Mouse (Mus musculus) cerebellum, postnatal 10 days (tissue): ENCODE data around the gene Nanp.

ENCODE experiments used
- DNase-seq, 2 experiments: peaks; one replicate each; pipeline ENCODE4 v3.0.0; 2021; ENCODE audit warnings: mixed read lengths in 2 of 2

Nanp gene

DNA sequence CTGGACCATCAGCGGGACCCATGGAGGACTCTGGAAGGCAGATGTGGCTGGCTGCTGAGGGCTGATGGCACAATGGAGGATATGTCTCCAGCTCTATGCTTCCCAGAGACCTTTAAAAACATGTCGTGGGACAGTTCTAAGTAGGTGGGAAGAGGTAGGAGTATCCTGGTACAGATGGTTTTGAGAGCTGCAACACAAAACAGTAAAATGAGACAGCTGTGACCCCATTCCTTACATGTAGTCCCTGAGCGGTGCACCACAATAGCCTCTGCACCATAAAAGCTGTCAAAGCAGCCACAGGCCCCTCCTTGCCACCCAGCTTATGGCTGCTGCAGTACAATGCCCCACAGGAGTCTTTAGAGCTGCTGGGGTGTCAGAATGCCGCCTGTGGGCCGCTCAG is 41.6 kb downstream of the Nanp start:
- DNase-seq: no peak

DNA sequence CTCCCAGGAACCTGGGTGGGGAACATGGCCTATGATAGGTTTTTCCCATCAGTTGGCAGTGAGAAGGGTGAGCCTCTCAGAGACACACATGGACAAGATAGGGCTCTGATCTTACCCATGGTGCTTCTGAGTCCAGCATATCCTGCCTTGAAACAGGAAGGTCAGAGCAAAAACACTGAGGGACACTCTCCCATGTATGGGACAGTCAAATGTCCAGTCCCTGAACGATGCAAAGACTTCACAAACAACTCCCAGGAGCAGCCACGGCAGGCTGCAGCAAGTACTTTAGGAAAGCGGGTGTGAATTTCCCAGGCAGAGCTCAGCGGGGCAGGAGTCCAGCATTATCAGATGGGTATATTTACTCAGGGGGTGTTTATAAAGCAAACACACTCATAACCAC is 43.9 kb downstream of the Nanp start:
- no peak for DNase-seq

DNA sequence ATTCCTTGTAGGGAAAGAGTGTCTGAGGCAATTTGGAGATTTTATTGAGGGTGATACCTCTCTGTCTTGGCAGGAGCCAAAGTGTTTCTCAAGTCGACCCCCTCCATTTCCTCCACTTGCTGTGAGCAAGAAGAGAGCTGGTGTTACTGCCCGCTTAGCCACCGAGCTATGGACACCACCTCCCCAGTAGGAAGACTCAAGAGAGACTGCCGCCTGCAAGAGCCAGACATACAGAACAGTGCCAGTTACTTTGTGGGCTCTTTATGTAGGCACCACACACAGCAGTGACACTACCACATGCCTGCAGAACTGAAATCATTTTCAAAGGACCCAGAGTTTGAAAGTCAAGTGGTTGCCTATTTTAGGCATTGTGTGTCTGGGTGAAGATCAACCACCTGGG is 48.1 kb downstream of the Nanp start:
- no peak for DNase-seq

DNA sequence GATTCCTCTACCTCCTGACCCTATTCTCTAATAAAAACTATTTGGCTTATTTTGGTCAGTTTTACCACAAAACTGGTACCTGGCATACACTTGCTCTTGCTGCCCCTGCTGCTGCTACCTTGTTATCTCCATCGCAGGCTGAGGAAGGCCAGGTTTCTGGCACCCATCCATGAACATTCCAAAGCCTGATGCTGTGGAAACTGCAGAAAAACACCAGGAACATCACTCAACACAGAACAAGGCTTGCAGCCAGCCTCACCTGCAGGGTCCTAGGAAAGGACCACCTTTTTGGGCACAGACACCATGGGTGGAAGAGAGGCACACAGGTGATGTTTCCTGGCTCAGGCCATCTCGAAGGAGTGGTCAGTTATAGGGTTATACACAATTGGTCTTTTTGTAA is 48.7 kb downstream of the Nanp start:
- no peak for DNase-seq

DNA sequence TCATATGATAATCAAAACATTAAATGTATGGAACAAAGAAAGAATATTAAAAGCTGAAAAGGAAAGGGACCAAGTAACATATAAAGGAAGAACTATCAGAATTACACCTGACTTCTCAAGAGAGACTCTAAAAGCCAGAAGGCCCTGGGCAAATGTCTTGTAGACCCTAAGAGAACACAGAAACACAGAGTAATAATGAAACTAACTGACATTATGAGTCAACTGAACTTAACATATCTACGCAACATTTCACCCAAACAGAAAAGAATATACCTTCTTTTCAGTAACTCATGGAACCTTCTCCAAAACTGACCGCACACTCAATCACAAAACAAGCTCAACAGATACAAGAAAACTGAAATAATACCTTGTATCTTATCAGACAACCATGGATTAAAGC is 53.8 kb downstream of the Nanp start:
- no peak for DNase-seq

DNA sequence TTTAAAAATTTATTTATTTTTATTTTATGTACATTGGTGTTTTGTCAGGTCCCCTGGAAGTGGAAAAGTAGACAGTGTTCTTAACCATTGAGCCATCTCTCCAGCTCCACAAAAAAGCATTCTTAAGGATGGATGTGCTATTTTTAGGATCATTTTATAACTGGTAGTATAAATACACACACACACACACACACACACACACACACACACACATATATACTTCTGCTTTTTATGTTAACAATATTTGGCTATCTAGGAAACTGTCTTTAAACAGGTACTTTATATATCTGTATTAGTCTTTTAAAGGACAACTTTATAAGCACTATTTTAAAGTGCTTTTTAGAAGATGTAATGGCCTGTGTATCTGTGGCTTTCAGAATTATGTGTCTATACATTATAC is 57.1 kb downstream of the Nanp start:
- DNase-seq: no peak

DNA sequence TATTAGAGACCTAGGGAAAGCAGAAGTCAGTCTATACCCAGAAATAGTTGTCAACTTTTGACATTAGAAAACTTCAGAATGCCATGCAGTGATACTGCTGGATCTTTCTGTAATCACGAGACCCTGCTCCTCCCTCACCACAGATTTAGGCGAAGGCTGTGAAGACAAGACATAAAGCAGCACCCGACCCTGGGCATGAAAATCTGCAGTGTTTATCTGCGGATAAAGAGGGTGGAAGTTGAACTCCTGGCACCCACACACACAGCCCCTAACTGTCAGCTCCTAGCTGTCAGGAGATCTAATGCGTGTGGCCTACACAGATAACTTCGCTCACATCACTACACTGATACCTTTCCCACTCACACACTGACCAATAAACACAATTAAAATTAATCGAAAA is 57.7 kb downstream of the Nanp start:
- DNase-seq: no peak

DNA sequence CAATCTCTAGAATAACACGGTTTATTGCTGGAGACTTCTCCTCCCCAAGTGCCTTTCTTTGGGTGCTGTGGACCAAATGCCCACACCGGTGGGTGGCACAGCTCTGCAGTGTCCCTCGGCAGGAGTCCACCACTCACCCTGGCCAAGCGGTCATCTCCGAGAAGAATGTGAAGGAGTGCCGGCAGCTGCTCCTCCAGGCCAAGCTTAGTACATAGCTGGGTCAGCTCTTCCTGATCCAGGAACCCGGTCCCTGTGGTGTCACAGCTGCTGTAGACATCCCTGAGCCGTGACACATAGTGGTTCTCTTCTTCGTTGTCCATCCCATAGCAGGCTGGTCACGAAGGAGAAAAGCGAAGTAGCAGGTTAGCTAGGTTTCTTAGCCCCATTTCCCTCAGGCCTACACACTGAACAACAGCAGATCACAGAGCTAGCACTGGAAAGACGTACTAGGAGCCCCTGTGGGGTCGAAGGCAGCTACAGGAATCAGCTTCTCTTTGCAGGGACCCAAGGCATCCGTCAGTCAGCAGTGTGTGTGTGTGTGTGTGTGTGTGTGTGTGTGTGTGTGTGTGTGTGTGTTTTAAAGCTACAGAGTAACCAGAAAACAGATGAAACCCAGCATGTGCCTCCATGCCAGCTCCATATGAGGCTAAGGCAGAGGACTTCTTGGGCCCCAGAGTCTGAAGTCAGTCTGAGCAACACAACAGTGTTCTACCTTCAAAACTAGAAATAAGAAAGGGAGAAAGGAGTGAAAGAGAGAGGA is 59.2 kb downstream of the Nanp start:
- no peak for DNase-seq
